Mouse (Mus musculus): ENCODE measurements around the gene Aldh8a1.
"Not testable (repeated sequence)": the region's sequence is repeated elsewhere in the genome, so short reads cannot be mapped to it uniquely, and the experiment has no call there.

Gene Aldh8a1

GRCm38 (mm10) chr10:21367481-21367880 is 9.6 kb upstream of the Aldh8a1 start:
- no peak for DNase-seq (ENCODE audit: low read depth, low spot score)

GRCm38 (mm10) chr10:21369586-21369985 is 7.5 kb upstream of the Aldh8a1 start:
- no peak for DNase-seq (ENCODE audit: low read depth, low spot score)

GRCm38 (mm10) chr10:21372271-21372670 is 4.8 kb upstream of the Aldh8a1 start:
- DNase-seq (ENCODE audit: low read depth, low spot score): no peak

GRCm38 (mm10) chr10:21378196-21378944 is 1.3 kb downstream of the Aldh8a1 start:
- no peak for DNase-seq (ENCODE audit: low read depth, low spot score)

GRCm38 (mm10) chr10:21382914-21383313 is 5.8 kb downstream of the Aldh8a1 start:
- no peak for DNase-seq (ENCODE audit: low read depth, low spot score)

- DNase-seq (ENCODE audit: low read depth, low spot score): no peak
Measured at GRCm38 (mm10) chr10:21385111-21385663, 8.1 kb downstream of the Aldh8a1 start.

- DNase-seq (ENCODE audit: low read depth, low spot score): no peak
Measured at GRCm38 (mm10) chr10:21389075-21389474, 12.0 kb downstream of the Aldh8a1 start.

GRCm38 (mm10) chr10:21390440-21390839 is 13.3 kb downstream of the Aldh8a1 start:
- no peak for DNase-seq (ENCODE audit: low read depth, low spot score)

GRCm38 (mm10) chr10:21391286-21391685 is 14.2 kb downstream of the Aldh8a1 start:
- DNase-seq (ENCODE audit: low read depth, low spot score): no peak

GRCm38 (mm10) chr10:21393390-21393789 is 16.3 kb downstream of the Aldh8a1 start:
- no peak for DNase-seq (ENCODE audit: low read depth, low spot score)

GRCm38 (mm10) chr10:21395426-21396139 is 18.5 kb downstream of the Aldh8a1 start:
- no peak for DNase-seq (ENCODE audit: low read depth, low spot score)

GRCm38 (mm10) chr10:21398873-21399425 is 21.9 kb downstream of the Aldh8a1 start:
- not testable (repeated sequence) for DNase-seq (ENCODE audit: low read depth, low spot score)

GRCm38 (mm10) chr10:21399622-21400021 is 22.5 kb downstream of the Aldh8a1 start:
- DNase-seq (ENCODE audit: low read depth, low spot score): no peak

- DNase-seq (ENCODE audit: low read depth, low spot score): no peak
Measured at GRCm38 (mm10) chr10:21400031-21400430, 22.9 kb downstream of the Aldh8a1 start.

- no peak for DNase-seq (ENCODE audit: low read depth, low spot score)
Measured at GRCm38 (mm10) chr10:21400453-21400852, 23.4 kb downstream of the Aldh8a1 start.

GRCm38 (mm10) chr10:21401259-21401658 is 24.2 kb downstream of the Aldh8a1 start:
- no peak for DNase-seq (ENCODE audit: low read depth, low spot score)

GRCm38 (mm10) chr10:21404822-21405221 is 27.7 kb downstream of the Aldh8a1 start:
- DNase-seq (ENCODE audit: low read depth, low spot score): no peak

GRCm38 (mm10) chr10:21405707-21406534 is 28.8 kb downstream of the Aldh8a1 start:
- no peak for DNase-seq (ENCODE audit: low read depth, low spot score)

- DNase-seq (ENCODE audit: low read depth, low spot score): no peak
Measured at GRCm38 (mm10) chr10:21410711-21411110, 33.6 kb downstream of the Aldh8a1 start.

GRCm38 (mm10) chr10:21411621-21412205 is 34.6 kb downstream of the Aldh8a1 start:
- DNase-seq (ENCODE audit: low read depth, low spot score): no peak

- no peak for DNase-seq (ENCODE audit: low read depth, low spot score)
Measured at GRCm38 (mm10) chr10:21415031-21415430, 37.9 kb downstream of the Aldh8a1 start.
